Comparison of ENCODE assay signal across 18 mouse cellular contexts in genomic region chr7:81094104-81094757, GRCm38 (mm10). TPM values are rescaled to one million over a fixed set of nuclear protein-coding genes. Genes with fewer than 3 reads are reported as not detected.
A peak's percentile ranks its signal among the peaks of the same experiment; 100 is the strongest.
DNase-seq lines count a peak whose midpoint lies in the region; ATAC-seq and TF ChIP-seq lines count a peak whose summit lies in the region.
"Had no signal": no experiment of that assay in that cellular context is flagged by ENCODE, and none has a peak within 500 bp of the region (broad histone marks: within the 10 kb centered on the region; RNA-seq: fewer than 3 reads in every experiment).

No protein-coding gene starts in this region.

- no peak for ATAC-seq in forebrain, embryonic 13.5 days
- 0 out of 2 replicates have a peak, but pooled peaks have one; percentile 22 for ATAC-seq in heart, postnatal 0 days (ENCODE audit: insufficient read depth, low read depth)
- peak; percentile 55; the same call in 1 of the 2 replicates for ATAC-seq in stomach, embryonic 16.5 days (ENCODE audit: insufficient read depth, low FRiP score)

- DNase-seq in forebrain, embryonic 10.5 days (ENCODE audit: extremely low spot score, low spot score): no peak
- DNase-seq in heart, postnatal 0 days (ENCODE audit: low spot score): no peak
- DNase-seq in heart, adult 9 months (ENCODE audit: low spot score in 2 of 2): no peak
- no peak for DNase-seq in embryonic facial prominence, embryonic 10.5 days (ENCODE audit: low spot score)
- DNase-seq in urinary bladder, adult 18-20 months (ENCODE audit: low spot score in 2 of 2): no peak
- no peak for DNase-seq in natural killer cell, adult 2 months (ENCODE audit: low spot score in 2 of 2)
- DNase-seq: adrenal gland, postnatal 36 days; cerebellum, adult 8-10 months; gastrocnemius, adult 2 months; lung, embryonic 14.5 days; midbrain, embryonic 14.5 days had no signal

- 75% methylated on average over 6 of the region's 6 CpGs for WGBS in forebrain, embryonic 10.5 days
- WGBS in forebrain, embryonic 13.5 days: 75% methylated on average over 6 of the region's 6 CpGs
- 48% methylated on average over 6 of the region's 6 CpGs for WGBS in heart, postnatal 0 days
- WGBS in embryonic facial prominence, embryonic 10.5 days: 77% methylated on average over 6 of the region's 6 CpGs
- 64% methylated on average over 6 of the region's 6 CpGs for WGBS in stomach, embryonic 16.5 days

- no peak overlapping the region for H3K4me3 ChIP-seq in forebrain, embryonic 10.5 days
- H3K4me3 ChIP-seq in forebrain, embryonic 13.5 days: no peak overlapping the region
- H3K4me3 ChIP-seq in heart, postnatal 0 days (ENCODE audit: low read depth, low read length): no peak overlapping the region
- H3K4me3 ChIP-seq in embryonic facial prominence, embryonic 10.5 days: no peak overlapping the region
- H3K4me3 ChIP-seq in stomach, embryonic 16.5 days (replicated peaks; ENCODE audit: low read length): no peak overlapping the region
- H3K4me3 ChIP-seq: embryonic facial prominence, embryonic 12.5 days; gastrocnemius, adult 2 months; layer of hippocampus, adult 2 months had no signal

- H3K9ac ChIP-seq in forebrain, embryonic 13.5 days: no peak overlapping the region
- H3K9ac ChIP-seq in heart, postnatal 0 days (replicated peaks; ENCODE audit: low read depth, low read length): no peak overlapping the region; the same call in 1 of the 2 replicates
- peak overlapping the region; percentile 28; the same call in 1 of the 2 replicates for H3K9ac ChIP-seq in stomach, embryonic 16.5 days (ENCODE audit: low read length)
- H3K9ac ChIP-seq: embryonic facial prominence, embryonic 12.5 days; lung, embryonic 14.5 days had no signal

- H3K4me1 ChIP-seq in forebrain, embryonic 10.5 days: peaks cover 14% of the 10 kb centered on the region
- no peaks in the 10 kb centered on the region for H3K4me1 ChIP-seq in forebrain, embryonic 13.5 days
- H3K4me1 ChIP-seq in heart, postnatal 0 days (ENCODE audit: control insufficient read depth, insufficient read depth): 0 out of 2 replicates have a peak, but pooled peaks cover 9% of the 10 kb centered on the region
- peaks cover 12% of the 10 kb centered on the region for H3K4me1 ChIP-seq in embryonic facial prominence, embryonic 10.5 days
- peaks cover 7% of the 10 kb centered on the region; the same call in 1 of the 2 replicates for H3K4me1 ChIP-seq in stomach, embryonic 16.5 days (ENCODE audit: control insufficient read depth, insufficient read depth, low read length)
- H3K4me1 ChIP-seq: embryonic facial prominence, embryonic 12.5 days had no signal

- no peak for TF ChIP-seq EP300 in heart, postnatal 0 days (IDR thresholded peaks at IDR 0.05; ENCODE audit: low read depth)

- peak overlapping the region; percentile 65 for H3K27ac ChIP-seq in forebrain, embryonic 10.5 days
- no peak overlapping the region for H3K27ac ChIP-seq in forebrain, embryonic 13.5 days
- H3K27ac ChIP-seq in heart, postnatal 0 days (ENCODE audit: low read depth): peak overlapping the region; percentile 26
- peak overlapping the region; percentile 41; the same call in 1 of the 2 replicates for H3K27ac ChIP-seq in embryonic facial prominence, embryonic 10.5 days (replicated peaks)
- peak overlapping the region; percentile 17; the same call in 1 of the 2 replicates for H3K27ac ChIP-seq in stomach, embryonic 16.5 days (ENCODE audit: low read length)
- H3K27ac ChIP-seq: embryonic facial prominence, embryonic 12.5 days; kidney, postnatal 0 days; layer of hippocampus, adult 2 months had no signal

- H3K27me3 ChIP-seq in forebrain, embryonic 10.5 days (ENCODE audit: poor library complexity, severe bottlenecking): no peaks in the 10 kb centered on the region
- no peaks in the 10 kb centered on the region for H3K27me3 ChIP-seq in forebrain, embryonic 13.5 days
- H3K27me3 ChIP-seq in heart, postnatal 0 days (ENCODE audit: control insufficient read depth, insufficient read depth, low read length): no peaks in the 10 kb centered on the region
- H3K27me3 ChIP-seq in embryonic facial prominence, embryonic 10.5 days (replicated peaks; ENCODE audit: low read depth, poor library complexity, severe bottlenecking): no peaks in the 10 kb centered on the region
- H3K27me3 ChIP-seq in stomach, embryonic 16.5 days (ENCODE audit: control insufficient read depth, insufficient read depth, low read length): no peaks in the 10 kb centered on the region
- H3K27me3 ChIP-seq: embryonic facial prominence, embryonic 12.5 days had no signal

- TF ChIP-seq CTCF in heart, postnatal 0 days (IDR thresholded peaks at IDR 0.05; ENCODE audit: low read depth): no peak

- H3K36me3 ChIP-seq in forebrain, embryonic 10.5 days (replicated peaks): no peaks in the 10 kb centered on the region
- H3K36me3 ChIP-seq in forebrain, embryonic 13.5 days (ENCODE audit: poor library complexity, severe bottlenecking): no peaks in the 10 kb centered on the region
- H3K36me3 ChIP-seq in heart, postnatal 0 days (replicated peaks; ENCODE audit: control insufficient read depth, insufficient read depth, low read length): peaks cover 52% of the 10 kb centered on the region
- H3K36me3 ChIP-seq in embryonic facial prominence, embryonic 10.5 days (replicated peaks): no peaks in the 10 kb centered on the region
- no peaks in the 10 kb centered on the region for H3K36me3 ChIP-seq in stomach, embryonic 16.5 days (ENCODE audit: control insufficient read depth, insufficient read depth, low read length)
- H3K36me3 ChIP-seq: embryonic facial prominence, embryonic 12.5 days had no signal

- no peak overlapping the region for H3K4me2 ChIP-seq in forebrain, embryonic 13.5 days
- no peak overlapping the region for H3K4me2 ChIP-seq in heart, postnatal 0 days (ENCODE audit: low read depth, low read length)
- no peak overlapping the region for H3K4me2 ChIP-seq in stomach, embryonic 16.5 days (ENCODE audit: low read depth, low read length)
- H3K4me2 ChIP-seq: embryonic facial prominence, embryonic 12.5 days; liver, embryonic 11.5 days; lung, embryonic 14.5 days had no signal

- H3K9me3 ChIP-seq in forebrain, embryonic 10.5 days: no peaks in the 10 kb centered on the region
- H3K9me3 ChIP-seq in forebrain, embryonic 13.5 days (replicated peaks): no peaks in the 10 kb centered on the region
- H3K9me3 ChIP-seq in heart, postnatal 0 days (replicated peaks; ENCODE audit: control insufficient read depth, low read length): no peaks in the 10 kb centered on the region
- no peaks in the 10 kb centered on the region for H3K9me3 ChIP-seq in embryonic facial prominence, embryonic 10.5 days
- no peaks in the 10 kb centered on the region for H3K9me3 ChIP-seq in stomach, embryonic 16.5 days (replicated peaks; ENCODE audit: control insufficient read depth, low read length)
- H3K9me3 ChIP-seq: embryonic facial prominence, embryonic 12.5 days had no signal

RNA-seq across cellular contexts. Expression of gene Slc28a1, which starts 20.4 kb away (rescaled TPM):
- polyA plus RNA-seq in forebrain, embryonic 10.5 days (2016; fragmentation: Nextera tagmentation; extraction: Ambion mirVana): 0.10 TPM in 1 of 2 replicates, not detected in the other
- not detected in 2 replicates for polyA plus RNA-seq in forebrain, embryonic 13.5 days (2015; fragmentation: Nextera tagmentation; extraction: Ambion mirVana)
- total RNA-seq in heart, postnatal 0 days (2014; rRNA removed; ENCODE audit: low replicate concordance): not detected in 2 replicates
- polyA plus RNA-seq in heart, postnatal 0 days (2015; fragmentation: Nextera tagmentation; extraction: Ambion mirVana): 0.04 and 0.05 TPM in 2 replicates
- 0.05 TPM in 1 of 2 replicates, not detected in the other for polyA plus RNA-seq in embryonic facial prominence, embryonic 10.5 days (2016; fragmentation: Nextera tagmentation; extraction: Ambion mirVana)
- polyA plus RNA-seq in stomach, embryonic 16.5 days (2015; fragmentation: Nextera tagmentation; extraction: Ambion mirVana): 0.61 and 0.77 TPM in 2 replicates
- total RNA-seq: common myeloid progenitor, adult 5-6 weeks; layer of hippocampus, adult 2 months had no signal
- polyA plus RNA-seq: embryonic facial prominence, embryonic 12.5 days; lung, embryonic 14.5 days; midbrain, embryonic 14.5 days had no signal

RNA-seq across cellular contexts. Expression of gene Alpk3, which starts 36.8 kb away (rescaled TPM):
- 0.02 and 0.11 TPM in 2 replicates for polyA plus RNA-seq in forebrain, embryonic 10.5 days (2016; fragmentation: Nextera tagmentation; extraction: Ambion mirVana)
- 0.06 TPM in 1 of 2 replicates, not detected in the other for polyA plus RNA-seq in forebrain, embryonic 13.5 days (2015; fragmentation: Nextera tagmentation; extraction: Ambion mirVana)
- total RNA-seq in heart, postnatal 0 days (2014; rRNA removed; ENCODE audit: low replicate concordance): 42.9 and 70.8 TPM in 2 replicates
- 18.3 and 19.1 TPM in 2 replicates for polyA plus RNA-seq in heart, postnatal 0 days (2015; fragmentation: Nextera tagmentation; extraction: Ambion mirVana)
- polyA plus RNA-seq in embryonic facial prominence, embryonic 10.5 days (2016; fragmentation: Nextera tagmentation; extraction: Ambion mirVana): 0.11 and 0.20 TPM in 2 replicates
- 0.57 and 1.9 TPM in 2 replicates for polyA plus RNA-seq in stomach, embryonic 16.5 days (2015; fragmentation: Nextera tagmentation; extraction: Ambion mirVana)
